10 mouse cellular contexts compared by ENCODE assay signal in the genomic region with DNA sequence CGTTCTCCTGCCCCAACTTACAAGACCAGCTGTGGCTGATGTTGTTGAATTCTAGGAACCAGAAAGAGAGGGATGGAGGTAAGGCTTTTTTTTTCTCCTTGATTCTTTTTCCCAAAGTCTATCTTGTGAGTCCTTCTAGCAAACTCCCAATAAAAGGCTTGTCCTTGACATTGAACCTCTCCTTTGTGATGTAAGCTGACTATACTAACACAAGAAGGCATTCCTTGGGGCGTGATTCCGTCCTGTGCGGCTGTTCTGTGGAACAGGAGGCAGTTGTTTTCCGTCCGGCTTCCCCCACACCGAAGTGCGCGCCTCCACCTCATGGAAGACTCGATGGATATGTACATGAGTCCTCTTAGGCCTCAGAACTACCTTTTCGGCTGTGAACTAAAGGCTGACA. TPM values are rescaled to one million over a fixed set of nuclear protein-coding genes. Genes with fewer than 3 reads are reported as not detected.
"Had no signal": no experiment of that assay in that cellular context is flagged by ENCODE, and none has a peak within 500 bp of the region (broad histone marks: within the 10 kb centered on the region; RNA-seq: fewer than 3 reads in every experiment).

No protein-coding gene starts in this region.

RNA-seq across cellular contexts. Expression of gene Ccn6, which starts 34.6 kb away (rescaled TPM):
- total RNA-seq: heart, postnatal 10 days; heart, postnatal 25 days; heart, postnatal 36 days; heart, postnatal 4 days; hematopoietic stem cell, adult 5-6 weeks had no signal
- polyA plus RNA-seq: heart, embryonic 12.5 days; heart, embryonic 13.5 days; heart, postnatal 0 days; intestine, postnatal 0 days; large intestine, adult 2 months had no signal
